Mouse (Mus musculus) CH12.LX (cell line): ENCODE measurements around the gene Lsm2. TPM values are rescaled to one million over a fixed set of nuclear protein-coding genes. Genes with fewer than 3 reads are reported as not detected.

Experiments used
- DNase-seq: peaks from one replicate; pipeline ENCODE4 v3.0.0-alpha.2; 2013; ENCODE audit errors: extremely low read depth
- H3K27ac ChIP-seq: 2 replicates; pipeline ENCODE4 v1.5.1; 2012; ENCODE audit warnings: low read depth, mild to moderate bottlenecking, control low read depth, moderate library complexity; ENCODE audit not compliant: insufficient read depth
- H3K27me3 ChIP-seq: replicated peaks from 2 replicates; pipeline ENCODE3; 2012; ENCODE audit warnings: inconsistent platforms
- H3K36me3 ChIP-seq, 2 experiments: replicated peaks in 1 of 2; 2 replicates each; pipeline versions ENCODE3 to v1.6.1; 2012; ENCODE audit warnings: inconsistent platforms in 1 of 2, low read length in 1 of 2, mild to moderate bottlenecking in 1 of 2, mixed read lengths in 1 of 2, moderate library complexity in 1 of 2; ENCODE audit not compliant: control insufficient read depth in 1 of 2, insufficient read depth in 1 of 2
- H3K4me1 ChIP-seq, 2 experiments: 2 replicates each; pipeline ENCODE4 v1.6.1; 2012; ENCODE audit warnings: inconsistent platforms in 1 of 2, moderate library complexity in 1 of 2; ENCODE audit not compliant: insufficient read depth in 2 of 2, control insufficient read depth in 1 of 2
- H3K4me2 ChIP-seq: 2 replicates; pipeline ENCODE4 v1.6.1; 2012; ENCODE audit warnings: low read depth, mild to moderate bottlenecking, control low read depth; ENCODE audit not compliant: poor library complexity, insufficient read depth, severe bottlenecking
- H3K4me3 ChIP-seq, 3 experiments: fragments of 150-350 bp in 1 of 3; sonication (generic) in 1 of 3; replicated peaks in 1 of 3; 2 replicates each; pipeline versions ENCODE3 to v1.5.1; 2011 to 2012; ENCODE audit warnings: low read depth in 2 of 3, low read length in 2 of 3, mild to moderate bottlenecking in 2 of 3, moderate library complexity in 2 of 3, control low read depth in 1 of 3, improper control_type of control experiment in 1 of 3, inconsistent platforms in 1 of 3, mixed read lengths in 1 of 3; ENCODE audit not compliant: poor library complexity in 1 of 3
- H3K79me2 ChIP-seq: replicated peaks from 2 replicates; pipeline ENCODE4 v1.6.1; 2012; ENCODE audit warnings: mild to moderate bottlenecking, moderate library complexity; ENCODE audit not compliant: control insufficient read depth, poor library complexity, insufficient read depth, severe bottlenecking; ENCODE audit errors: extremely low read depth
- H3K9ac ChIP-seq: 2 replicates; pipeline ENCODE4 v1.6.1; 2012; ENCODE audit warnings: low read depth, mild to moderate bottlenecking, control low read depth, moderate library complexity; ENCODE audit not compliant: insufficient read depth
- H3K9me3 ChIP-seq: replicated peaks from 2 replicates; pipeline ENCODE3; 2012; ENCODE audit warnings: low read length, inconsistent platforms, mixed read lengths
- CHD1 ChIP-seq: IDR thresholded peaks from 2 replicates; pipeline ENCODE4 v1.6.1; 2012; ENCODE audit warnings: low read depth, low read length, improper control_type of control experiment, inconsistent platforms
- CHD2 ChIP-seq: IDR thresholded peaks from 2 replicates; pipeline ENCODE4 v1.6.1; 2011; ENCODE audit warnings: low read length, improper control_type of control experiment
- ELF1 ChIP-seq: IDR thresholded peaks from 2 replicates; pipeline ENCODE4 v1.6.1; 2014; ENCODE audit warnings: low read depth, mild to moderate bottlenecking, inconsistent platforms, low read length, improper control_type of control experiment
- ETS1 ChIP-seq: conservative IDR thresholded peaks from 2 replicates; pipeline ENCODE4 v1.6.1; 2012; ENCODE audit warnings: low read depth, mild to moderate bottlenecking, inconsistent platforms, low read length, improper control_type of control experiment, moderate library complexity
- GABPA ChIP-seq: IDR thresholded peaks from 2 replicates; pipeline ENCODE4 v1.6.1; 2012; ENCODE audit warnings: low read depth, low read length, improper control_type of control experiment, inconsistent platforms; ENCODE audit not compliant: insufficient replicate concordance
- JUN ChIP-seq: IDR thresholded peaks from 2 replicates; pipeline ENCODE4 v1.6.1; 2011; ENCODE audit warnings: low read depth, mild to moderate bottlenecking, low read length, improper control_type of control experiment, moderate library complexity; ENCODE audit not compliant: insufficient read depth
- JUND ChIP-seq: conservative IDR thresholded peaks from 2 replicates; pipeline ENCODE4 v1.6.1; 2011; ENCODE audit warnings: low read depth, low read length, improper control_type of control experiment
- KAT2A ChIP-seq: IDR thresholded peaks from 2 replicates; pipeline ENCODE4 v1.6.1; 2012; ENCODE audit warnings: low read length, improper control_type of control experiment, inconsistent platforms; ENCODE audit not compliant: insufficient replicate concordance
- MAFK ChIP-seq: IDR thresholded peaks from 2 replicates; pipeline ENCODE4 v1.6.1; 2011; ENCODE audit warnings: low read length, improper control_type of control experiment; ENCODE audit not compliant: insufficient replicate concordance
- MYC ChIP-seq: IDR thresholded peaks from 2 replicates; pipeline ENCODE4 v1.6.1; 2011; ENCODE audit warnings: low read depth, mild to moderate bottlenecking, improper control_type of control experiment, low read length
- NELFE ChIP-seq: IDR thresholded peaks from 2 replicates; pipeline ENCODE4 v1.6.1; 2011; ENCODE audit warnings: low read depth, low read length, improper control_type of control experiment
- NRF1 ChIP-seq: IDR thresholded peaks from 2 replicates; pipeline ENCODE4 v1.6.1; 2014; ENCODE audit warnings: low read depth, mild to moderate bottlenecking, inconsistent platforms, low read length, improper control_type of control experiment, moderate library complexity
- POLR2A ChIP-seq: IDR thresholded peaks from 2 replicates; pipeline ENCODE4 v1.6.1; 2011; ENCODE audit warnings: low read depth, mild to moderate bottlenecking, improper control_type of control experiment, low read length
- POLR2AphosphoS2 ChIP-seq: IDR thresholded peaks from 2 replicates; pipeline ENCODE4 v1.6.1; 2011; ENCODE audit warnings: low read depth, low read length, improper control_type of control experiment
- RAD21 ChIP-seq: IDR thresholded peaks from 2 replicates; pipeline ENCODE4 v1.6.1; 2011; ENCODE audit warnings: low read depth, mild to moderate bottlenecking, low read length, improper control_type of control experiment, moderate library complexity
- RCOR1 ChIP-seq: conservative IDR thresholded peaks from 2 replicates; pipeline ENCODE4 v1.6.1; 2012; ENCODE audit warnings: low read depth, mild to moderate bottlenecking, inconsistent platforms, low read length, improper control_type of control experiment
- SIN3A ChIP-seq: IDR thresholded peaks from 2 replicates; pipeline ENCODE4 v1.6.1; 2012; ENCODE audit warnings: low read length, improper control_type of control experiment, inconsistent platforms
- TBP ChIP-seq: conservative IDR thresholded peaks from 2 replicates; pipeline ENCODE4 v1.6.1; 2011; ENCODE audit warnings: low read depth, low read length, improper control_type of control experiment
- TCF12 ChIP-seq: IDR thresholded peaks from 2 replicates; pipeline ENCODE4 v1.6.1; 2014; ENCODE audit warnings: low read depth, mild to moderate bottlenecking, inconsistent platforms, low read length, improper control_type of control experiment
- UBTF ChIP-seq: IDR thresholded peaks from 2 replicates; pipeline ENCODE4 v1.6.1; 2012; ENCODE audit warnings: low read depth, mild to moderate bottlenecking, inconsistent platforms, low read length, improper control_type of control experiment, moderate library complexity
- USF2 ChIP-seq: conservative IDR thresholded peaks from 2 replicates; pipeline ENCODE4 v1.6.1; 2011; ENCODE audit warnings: low read depth, low read length, improper control_type of control experiment
- ZC3H11A ChIP-seq: IDR thresholded peaks from 2 replicates; pipeline ENCODE4 v1.6.1; 2012; ENCODE audit warnings: low read depth, mild to moderate bottlenecking, inconsistent platforms, low read length, improper control_type of control experiment
- dilution Hi-C: fragments of 300-500 bp; cut with MboI; formaldehyde crosslinking; loops from 2 replicates; pipeline ENCODE4 v1.14.3; 2020; ENCODE audit warnings: low sequenced_read_pairs; ENCODE audit not compliant: extremely low pct_unique_long_range_greater_than_20kb, extremely low pct_ligation_motif_present
- in situ Hi-C: fragments of 300-500 bp; cut with MboI; formaldehyde crosslinking; loops from 3 replicates; pipeline ENCODE4 v1.14.3; 2019; ENCODE audit warnings: low sequenced_read_pairs, low pct_ligation_motif_present, low pct_unique_long_range_greater_than_20kb, mixed read lengths
- polyA plus RNA-seq: library from polyadenylated mRNA; unstranded; fragments of >175 nt; gene quantifications from 2 replicates; pipeline ENCODE4 v1.2.1, GENCODE M21; 2012; ENCODE audit warnings: low read depth; ENCODE audit not compliant: insufficient read length
- total RNA-seq, 2 experiments: library from RNA; depleted of rRNA; stranded (reverse); fragments of 300-350 nt in 1 of 2; fragments of >200 nt in 1 of 2; gene quantifications; 2 replicates each; pipeline ENCODE4 v1.2.3; 2012 to 2014

Lsm2 gene
- total and polyA plus RNA-seq, 3 experiments: 104 to 345 (median 135) TPM

GRCm38 (mm10) chr17:34975581-34976492 lies 5.8 kb upstream of the Lsm2 start:
- DNase-seq: no peak
- H3K4me3 ChIP-seq: no peak overlapping the region
- no peak overlapping the region for H3K4me2 ChIP-seq
- peaks cover 0 to 9% of the 10 kb centered on the region in 2 experiments; a peak in 2 of 4 replicates for H3K4me1 ChIP-seq
- no peak for TF ChIP-seq CHD2
- TF ChIP-seq NELFE: no peak
- no peak for TF ChIP-seq JUN
- peak; percentile 75; the same call in 1 of the 2 replicates for TF ChIP-seq MAFK
- TF ChIP-seq RAD21: no peak
- no peak for TF ChIP-seq MYC
- H3K27me3 ChIP-seq: no peaks in the 10 kb centered on the region
- H3K9ac ChIP-seq: no peak overlapping the region
- H3K36me3 ChIP-seq: peaks cover 2 to 22% of the 10 kb centered on the region in 2 experiments
- dilution Hi-C loops (no loop called here), in situ Hi-C loops (no loop called here)
- no peak overlapping the region for H3K27ac ChIP-seq
- peaks cover 2% of the 10 kb centered on the region for H3K9me3 ChIP-seq
- H3K79me2 ChIP-seq: no peaks in the 10 kb centered on the region; the same call in 1 of the 2 replicates

GRCm38 (mm10) chr17:34977000-34977399 lies 4.7 kb upstream of the Lsm2 start:
- H3K4me1 ChIP-seq: peaks cover 0 to 9% of the 10 kb centered on the region in 2 experiments; a peak in 2 of 4 replicates
- peaks cover 3% of the 10 kb centered on the region for H3K79me2 ChIP-seq
- H3K36me3 ChIP-seq: peaks cover 2 to 22% of the 10 kb centered on the region in 2 experiments
- no peak overlapping the region for H3K4me3 ChIP-seq
- H3K27me3 ChIP-seq: no peaks in the 10 kb centered on the region
- dilution Hi-C loops (no loop called here), in situ Hi-C loops (no loop called here)
- no peak for DNase-seq
- H3K27ac ChIP-seq: no peak overlapping the region
- TF ChIP-seq POLR2A (no peak), TBP (no peak), CHD1 (no peak), SIN3A (no peak), ETS1 (no peak), USF2 (no peak), ZC3H11A (no peak), NRF1 (no peak), MAFK (no peak), MYC (no peak), UBTF (no peak), RAD21 (no peak), ELF1 (no peak), JUND (no peak), KAT2A (no peak), JUN (no peak), GABPA (no peak), RCOR1 (no peak), POLR2AphosphoS2 (no peak), TCF12 (no peak)
- peaks cover 2% of the 10 kb centered on the region for H3K9me3 ChIP-seq
- H3K4me2 ChIP-seq: no peak overlapping the region
- no peak overlapping the region for H3K9ac ChIP-seq
